ENCODE assay signal across 16 mouse cellular contexts in the genomic region with DNA sequence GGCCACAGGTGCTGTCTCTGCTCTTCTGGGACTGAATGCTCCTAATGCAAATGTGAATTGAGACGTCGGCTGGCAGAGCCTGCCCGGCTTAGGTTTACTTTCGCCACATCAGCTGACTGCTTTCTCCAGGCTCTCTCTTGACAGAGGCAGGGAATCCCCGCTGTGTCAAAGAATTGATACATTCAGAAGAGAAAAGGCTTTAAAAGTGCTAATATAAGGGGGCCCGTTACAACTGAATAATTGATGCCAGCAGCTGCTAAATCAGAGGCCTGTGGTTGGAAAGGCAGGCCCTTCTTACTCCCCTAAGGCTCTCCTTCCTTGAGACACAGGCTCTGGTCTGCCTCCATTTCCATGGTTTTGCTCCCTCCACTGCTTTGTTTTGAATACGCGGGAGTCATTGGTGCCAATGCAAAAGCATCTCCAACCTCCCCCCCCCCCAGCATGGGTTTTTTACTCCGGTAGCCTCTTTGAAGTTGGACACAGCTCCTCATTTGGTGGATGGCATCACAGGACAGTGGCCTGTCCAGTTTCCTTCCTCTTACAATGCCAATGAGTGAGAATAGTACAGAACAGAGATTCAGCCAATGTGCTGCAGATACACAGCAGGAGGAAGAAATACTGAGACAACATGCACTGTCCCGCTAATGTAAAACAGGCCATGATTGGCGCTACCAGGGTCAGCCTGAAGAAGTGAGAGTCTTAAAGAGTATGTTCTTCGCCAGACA. TPM values are rescaled to one million over a fixed set of nuclear protein-coding genes. Genes with fewer than 3 reads are reported as not detected.
A peak's percentile ranks its signal among the peaks of the same experiment; 100 is the strongest.
DNase-seq lines count a peak whose midpoint lies in the region; ATAC-seq and TF ChIP-seq lines count a peak whose summit lies in the region.
"Had no signal": no experiment of that assay in that cellular context is flagged by ENCODE, and none has a peak within 500 bp of the region (broad histone marks: within the 10 kb centered on the region; RNA-seq: fewer than 3 reads in every experiment).

No protein-coding gene starts in this region.

- 29% methylated on average over 12 of the region's 12 CpGs for WGBS in neural tube, embryonic 12.5 days
- WGBS in neural tube, embryonic 15.5 days: 32% methylated on average over 12 of the region's 12 CpGs
- WGBS in forebrain, postnatal 0 days: 30% methylated on average over 12 of the region's 12 CpGs
- 28% methylated on average over 12 of the region's 12 CpGs for WGBS in midbrain, embryonic 11.5 days

- peaks cover 9% of the 10 kb centered on the region; the same call in 1 of the 2 replicates for H3K4me1 ChIP-seq in neural tube, embryonic 12.5 days
- no peaks in the 10 kb centered on the region; the same call in 1 of the 2 replicates for H3K4me1 ChIP-seq in neural tube, embryonic 15.5 days
- no peaks in the 10 kb centered on the region for H3K4me1 ChIP-seq in forebrain, postnatal 0 days (ENCODE audit: insufficient read depth)
- peaks cover 9% of the 10 kb centered on the region; the same call in 1 of the 2 replicates for H3K4me1 ChIP-seq in midbrain, embryonic 11.5 days (ENCODE audit: control insufficient read depth, insufficient read depth, low read length)

- H3K4me2 ChIP-seq in neural tube, embryonic 12.5 days (replicated peaks): no peak overlapping the region
- H3K4me2 ChIP-seq in neural tube, embryonic 15.5 days: no peak overlapping the region
- H3K4me2 ChIP-seq in forebrain, postnatal 0 days (ENCODE audit: low read depth): no peak overlapping the region
- no peak overlapping the region for H3K4me2 ChIP-seq in midbrain, embryonic 11.5 days
- H3K4me2 ChIP-seq: liver, embryonic 11.5 days had no signal

- no peak for TF ChIP-seq CTCF in forebrain, postnatal 0 days (IDR thresholded peaks at IDR 0.05; ENCODE audit: low read depth)

- no peaks in the 10 kb centered on the region for H3K27me3 ChIP-seq in neural tube, embryonic 12.5 days (replicated peaks)
- no peaks in the 10 kb centered on the region for H3K27me3 ChIP-seq in neural tube, embryonic 15.5 days (replicated peaks)
- no peaks in the 10 kb centered on the region for H3K27me3 ChIP-seq in forebrain, postnatal 0 days (ENCODE audit: insufficient read depth, low read length)
- no peaks in the 10 kb centered on the region for H3K27me3 ChIP-seq in midbrain, embryonic 11.5 days (ENCODE audit: control insufficient read depth, insufficient read depth, low read length)

- no peak for DNase-seq in forebrain, postnatal 0 days
- peak; percentile 91 for DNase-seq in midbrain, embryonic 11.5 days (ENCODE audit: low spot score, missing footprints)
- DNase-seq in kidney, adult 11 months: no peak
- DNase-seq in thymus, postnatal 36 days: no peak
- no peak for DNase-seq in cerebellum, postnatal 10 days
- no peak for DNase-seq in adrenal gland, adult 2 months
- DNase-seq: cerebellum, postnatal 25 days; gastrocnemius, adult 2 months; heart, postnatal 4 days; kidney, adult 9 months; thymus, adult 2 months had no signal

- H3K36me3 ChIP-seq in neural tube, embryonic 12.5 days: no peaks in the 10 kb centered on the region
- H3K36me3 ChIP-seq in neural tube, embryonic 15.5 days: no peaks in the 10 kb centered on the region
- no peaks in the 10 kb centered on the region for H3K36me3 ChIP-seq in forebrain, postnatal 0 days (ENCODE audit: insufficient read depth)
- no peaks in the 10 kb centered on the region for H3K36me3 ChIP-seq in midbrain, embryonic 11.5 days (ENCODE audit: control insufficient read depth, insufficient read depth, low read length)

- ATAC-seq in neural tube, embryonic 12.5 days (ENCODE audit: low FRiP score, low read depth): peak; percentile 90
- no peak for ATAC-seq in neural tube, embryonic 15.5 days (ENCODE audit: low FRiP score)
- peak; percentile 69 for ATAC-seq in forebrain, postnatal 0 days
- peak; percentile 88 for ATAC-seq in midbrain, embryonic 11.5 days (ENCODE audit: low FRiP score)
- ATAC-seq: lung, postnatal 0 days had no signal

- no peak overlapping the region for H3K9ac ChIP-seq in neural tube, embryonic 12.5 days
- no peak overlapping the region for H3K9ac ChIP-seq in neural tube, embryonic 15.5 days (replicated peaks)
- no peak overlapping the region for H3K9ac ChIP-seq in forebrain, postnatal 0 days
- 0 out of 2 replicates have a peak overlapping the region, but pooled peaks have one; percentile 1 for H3K9ac ChIP-seq in midbrain, embryonic 11.5 days (ENCODE audit: low read length)

- no peak overlapping the region for H3K4me3 ChIP-seq in neural tube, embryonic 12.5 days
- H3K4me3 ChIP-seq in neural tube, embryonic 15.5 days (replicated peaks): no peak overlapping the region
- H3K4me3 ChIP-seq in forebrain, postnatal 0 days (ENCODE audit: low read depth, low read length): no peak overlapping the region
- no peak overlapping the region for H3K4me3 ChIP-seq in midbrain, embryonic 11.5 days (ENCODE audit: low read depth, low read length)
- H3K4me3 ChIP-seq: gastrocnemius, adult 2 months; myocyte had no signal

- H3K9me3 ChIP-seq in neural tube, embryonic 12.5 days: no peaks in the 10 kb centered on the region
- no peaks in the 10 kb centered on the region for H3K9me3 ChIP-seq in neural tube, embryonic 15.5 days (replicated peaks)
- H3K9me3 ChIP-seq in forebrain, postnatal 0 days (ENCODE audit: low read length): no peaks in the 10 kb centered on the region
- no peaks in the 10 kb centered on the region for H3K9me3 ChIP-seq in midbrain, embryonic 11.5 days (ENCODE audit: control insufficient read depth, low read length)

- H3K27ac ChIP-seq in neural tube, embryonic 12.5 days: peak overlapping the region; percentile 11; the same call in 1 of the 2 replicates
- H3K27ac ChIP-seq in neural tube, embryonic 15.5 days (replicated peaks): no peak overlapping the region
- H3K27ac ChIP-seq in forebrain, postnatal 0 days (ENCODE audit: low read depth, low read length): no peak overlapping the region
- peak overlapping the region; percentile 45; the same call in 1 of the 2 replicates for H3K27ac ChIP-seq in midbrain, embryonic 11.5 days (ENCODE audit: low read depth, low read length)
- H3K27ac ChIP-seq: gastrocnemius, adult 2 months had no signal

RNA-seq across cellular contexts. Expression of gene Shc4, which starts 18.9 kb away (rescaled TPM):
- polyA plus RNA-seq in neural tube, embryonic 12.5 days (2016; fragmentation: Nextera tagmentation; extraction: Ambion mirVana): 3.7 and 5.2 TPM in 2 replicates
- 4.3 and 4.6 TPM in 2 replicates for polyA plus RNA-seq in neural tube, embryonic 15.5 days (2015; fragmentation: Nextera tagmentation; extraction: Ambion mirVana)
- total RNA-seq in forebrain, postnatal 0 days (2014; rRNA removed): 4.3 and 6.8 TPM in 2 replicates
- 0.79 and 2.5 TPM in 2 replicates for polyA plus RNA-seq in forebrain, postnatal 0 days (2015; fragmentation: Nextera tagmentation; extraction: Ambion mirVana)
- polyA plus RNA-seq in midbrain, embryonic 11.5 days (2014; fragmentation: Nextera tagmentation; extraction: Ambion mirVana): 0.82 and 0.92 TPM in 2 replicates
- total RNA-seq in adrenal gland, adult 2 months (2021): 1 to 10 TPM; 2.4 to 3.6 TPM
- 0.82 and 1.4 TPM in 2 replicates for polyA plus RNA-seq in adrenal gland, adult 2 months (2012; rRNA removed)

RNA-seq across cellular contexts. Expression of gene Eid1, which starts 32.2 kb away (rescaled TPM):
- 351 and 393 TPM in 2 replicates for polyA plus RNA-seq in neural tube, embryonic 12.5 days (2016; fragmentation: Nextera tagmentation; extraction: Ambion mirVana)
- 342 and 377 TPM in 2 replicates for polyA plus RNA-seq in neural tube, embryonic 15.5 days (2015; fragmentation: Nextera tagmentation; extraction: Ambion mirVana)
- 575 and 636 TPM in 2 replicates for total RNA-seq in forebrain, postnatal 0 days (2014; rRNA removed)
- polyA plus RNA-seq in forebrain, postnatal 0 days (2015; fragmentation: Nextera tagmentation; extraction: Ambion mirVana): 454 and 459 TPM in 2 replicates
- 281 and 308 TPM in 2 replicates for polyA plus RNA-seq in midbrain, embryonic 11.5 days (2014; fragmentation: Nextera tagmentation; extraction: Ambion mirVana)
- total RNA-seq in adrenal gland, adult 2 months (2021): 100 to 1,000 TPM in 1 of 2 experiments, 10 to 100 TPM in 1; 98.6 to 141 TPM
- polyA plus RNA-seq in adrenal gland, adult 2 months (2012; rRNA removed): 28.9 and 29.6 TPM in 2 replicates

Comparison
In these comparisons a context has a peak if more than half of its experiments do, and no peak if none do; other contexts are left out.
1. H3K27ac ChIP-seq: peak in neural tube, embryonic 12.5 days (single experiment) and midbrain, embryonic 11.5 days (single experiment); none in neural tube, embryonic 15.5 days (single experiment) and forebrain, postnatal 0 days (single experiment).